Mouse (Mus musculus): ENCODE results near the gene Naxd.

Naxd gene

GRCm38 (mm10) chr8:11557768-11558629 lies 60.7 kb downstream of the Naxd start:
- DNase-seq, result peak; percentile 97 to 98

- no peak for DNase-seq
These were observed 62.2 kb downstream of the Naxd start for GRCm38 (mm10) chr8:11559511-11559910.

GRCm38 (mm10) chr8:11560220-11560619 lies 62.9 kb downstream of the Naxd start:
- DNase-seq, result no peak

- DNase-seq, result no peak
These were observed 66.9 kb downstream of the Naxd start for GRCm38 (mm10) chr8:11564236-11564635.
